Mouse (Mus musculus): ENCODE measurements around the gene Pitpnm2.

GRCm38 (mm10) chr5:124179411-124179810, 70.1 kb downstream of the Pitpnm2 start:
- TF ChIP-seq CTCF (conservative IDR thresholded peaks at IDR 0.05; ENCODE audit: low read length), result no peak
- no peak for TF ChIP-seq NANOG (IDR thresholded peaks at IDR 0.05; ENCODE audit: borderline replicate concordance, low read length)
- no peak for TF ChIP-seq POU5F1 (IDR thresholded peaks at IDR 0.05; ENCODE audit: borderline replicate concordance, low read length)
